Mouse (Mus musculus) 3134 (cell line): ENCODE results near the gene Gipr.
"Not testable (repeated sequence)": the region's sequence is repeated elsewhere in the genome, so short reads cannot be mapped to it uniquely, and the experiment has no call there.

Experiments
- DNase-seq: peaks from one replicate; pipeline ENCODE4 v3.0.0-alpha.2; 2011; ENCODE audit warnings: low spot score; ENCODE audit not compliant: insufficient read length; ENCODE audit errors: extremely low read depth

The Gipr gene

DNA sequence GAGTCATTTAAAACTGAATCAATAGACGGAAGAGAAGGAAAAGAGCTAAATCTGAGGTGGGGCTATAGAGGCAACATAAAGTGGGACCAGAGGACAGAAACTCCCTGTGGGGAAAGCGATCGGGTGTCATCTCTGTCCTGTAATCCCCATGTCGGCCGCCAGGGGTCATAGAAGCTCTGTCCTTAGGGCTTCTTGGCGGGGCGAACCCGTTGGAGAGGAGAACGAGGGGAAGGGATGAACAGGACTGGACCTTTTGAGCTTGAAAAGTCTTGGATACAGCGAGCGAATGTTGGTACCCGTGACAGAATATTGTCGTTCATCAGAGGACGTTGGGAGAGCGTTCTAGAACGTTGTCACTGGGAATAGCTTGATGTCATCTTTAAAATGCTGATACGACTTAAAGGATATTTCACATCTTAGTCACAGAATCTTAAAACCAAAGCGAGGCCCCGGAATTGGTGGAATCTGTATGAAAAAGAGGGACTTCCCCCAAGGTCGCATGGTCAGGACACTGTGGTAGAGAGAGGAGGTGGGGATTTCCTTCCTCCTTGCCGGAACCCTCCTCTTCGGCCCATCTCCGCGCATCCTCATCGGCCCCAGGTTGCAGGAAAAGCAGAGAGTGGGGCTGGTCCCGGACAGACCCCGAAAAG, 12.6 kb upstream of the Gipr start:
- no peak for DNase-seq

GRCm38 (mm10) chr7:19178035-19178434, 12.1 kb upstream of the Gipr start:
- no peak for DNase-seq

- DNase-seq, result no peak
Observed at GRCm38 (mm10) chr7:19177216-19177615, 11.3 kb upstream of the Gipr start.

- no peak for DNase-seq
Observed at GRCm38 (mm10) chr7:19176516-19176947, 10.6 kb upstream of the Gipr start.

- DNase-seq, result no peak
Observed at GRCm38 (mm10) chr7:19175708-19176515, 10.0 kb upstream of the Gipr start, which contains the start of gene Eml2. Gene Eml2 (plus strand): TSS chr7:19176421.

GRCm38 (mm10) chr7:19172874-19173273, 6.9 kb upstream of the Gipr start:
- DNase-seq, result no peak

DNA sequence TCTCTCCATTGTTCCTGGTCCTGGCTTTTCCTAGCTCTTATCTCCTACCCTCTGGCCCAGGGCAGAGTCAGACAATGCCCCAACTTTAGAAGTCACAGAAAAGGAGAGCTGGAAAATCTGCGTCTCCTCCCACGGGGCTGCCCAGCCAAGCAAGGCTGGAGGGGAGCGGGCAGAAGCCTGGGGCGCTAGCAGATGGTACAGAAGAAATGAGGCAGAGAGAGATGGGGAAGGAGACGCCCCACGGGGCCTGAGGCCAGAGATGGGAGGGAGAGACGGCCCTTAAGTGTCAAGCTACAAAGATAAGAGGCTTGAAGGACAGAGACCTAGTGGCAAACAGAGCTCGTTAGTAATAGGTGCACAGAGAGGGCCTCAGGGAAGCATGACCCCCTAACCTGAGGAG, 5.9 kb upstream of the Gipr start:
- no peak for DNase-seq

- no peak for DNase-seq
Observed at GRCm38 (mm10) chr7:19170142-19170541, 4.2 kb upstream of the Gipr start.

GRCm38 (mm10) chr7:19169506-19169905, 3.6 kb upstream of the Gipr start:
- DNase-seq, result no peak

GRCm38 (mm10) chr7:19166990-19167389, 1.1 kb upstream of the Gipr start:
- no peak for DNase-seq

GRCm38 (mm10) chr7:19164978-19165377, 949 bp downstream of the Gipr start:
- DNase-seq, result no peak

- no peak for DNase-seq
Observed at GRCm38 (mm10) chr7:19164189-19164588, 1.7 kb downstream of the Gipr start.

- no peak for DNase-seq
Observed at GRCm38 (mm10) chr7:19163752-19164151, 2.2 kb downstream of the Gipr start.

DNA sequence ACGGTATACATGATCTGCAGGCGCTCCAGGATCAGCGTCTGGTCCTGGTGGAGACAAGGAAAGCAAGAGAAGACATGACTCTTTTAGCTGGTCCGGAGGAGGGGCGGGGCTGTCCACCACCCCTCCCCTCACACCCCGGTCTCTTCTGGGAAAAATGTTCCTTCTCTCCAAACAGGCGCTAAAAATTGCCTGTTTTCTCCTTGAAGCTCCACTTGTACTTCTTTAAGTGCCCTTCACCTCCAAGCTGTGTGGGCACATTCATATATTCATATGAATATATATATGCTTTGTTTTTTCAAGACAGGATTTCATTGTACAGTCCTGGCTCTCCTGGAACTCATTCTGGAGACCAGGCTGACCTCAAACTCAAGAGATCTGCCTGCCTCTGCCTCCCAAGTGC, 3.0 kb downstream of the Gipr start:
- DNase-seq, result no peak

DNA sequence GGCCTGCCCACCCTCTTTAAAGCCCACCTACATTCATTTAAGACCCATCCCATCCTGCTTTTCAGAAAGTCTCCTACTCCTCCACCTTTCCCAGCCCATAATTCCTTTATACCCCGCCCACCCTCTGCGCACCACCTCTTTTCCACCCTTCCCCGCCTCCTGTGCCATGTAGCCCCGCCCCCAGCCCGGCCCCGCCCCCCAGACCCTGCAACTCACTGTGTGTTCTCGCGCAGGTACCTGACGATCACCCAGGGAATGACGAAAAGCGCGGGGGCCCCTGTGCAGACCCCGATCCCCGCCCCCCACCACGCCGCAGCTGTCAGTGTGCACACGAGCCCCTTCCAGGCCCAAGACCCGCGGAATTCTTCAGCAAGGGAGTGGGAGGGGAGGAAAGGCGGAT, 5.8 kb downstream of the Gipr start:
- no peak for DNase-seq

DNA sequence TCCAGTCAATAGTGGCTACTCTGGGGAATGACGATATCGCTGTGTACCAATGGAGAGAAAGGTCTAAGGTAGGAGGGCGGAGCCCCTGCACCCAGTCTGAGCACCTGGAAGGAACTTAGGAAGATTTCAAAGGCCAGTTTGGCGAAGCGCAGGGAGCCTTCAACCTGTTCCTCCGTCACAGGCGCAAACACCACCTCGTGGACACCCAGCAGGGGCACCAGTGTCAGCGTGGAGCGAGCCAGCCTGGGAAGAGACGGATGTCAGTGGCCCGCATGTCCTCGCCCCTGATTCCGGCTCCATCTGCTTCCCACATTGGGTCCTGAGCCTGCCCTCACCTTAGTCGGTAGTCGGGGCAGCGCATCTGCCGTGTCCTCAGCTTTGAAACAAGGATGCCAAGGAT, 6.5 kb downstream of the Gipr start:
- no peak for DNase-seq

DNA sequence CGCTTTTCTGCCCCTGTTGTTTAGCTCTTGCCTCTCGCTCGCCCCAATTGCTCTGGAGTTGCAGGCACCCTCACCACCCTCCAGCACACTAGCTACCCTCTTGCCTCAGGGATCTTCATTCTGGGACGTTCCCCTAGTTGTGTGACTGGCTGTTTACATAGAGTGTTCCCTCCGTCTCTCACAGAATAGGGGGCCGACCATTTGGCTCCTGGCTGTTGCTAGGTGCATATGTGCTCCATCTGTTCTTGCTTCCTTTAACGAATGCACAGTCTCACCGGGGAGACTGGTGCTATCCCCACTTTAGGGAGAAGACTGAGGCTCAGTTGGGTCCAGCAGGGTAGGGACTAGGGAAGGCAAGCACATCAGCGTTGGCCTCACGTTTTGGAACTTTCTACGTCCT, 7.3 kb downstream of the Gipr start:
- no peak for DNase-seq

- DNase-seq, result peak; percentile 87
Observed at GRCm38 (mm10) chr7:19157160-19157800, 8.6 kb downstream of the Gipr start.

DNA sequence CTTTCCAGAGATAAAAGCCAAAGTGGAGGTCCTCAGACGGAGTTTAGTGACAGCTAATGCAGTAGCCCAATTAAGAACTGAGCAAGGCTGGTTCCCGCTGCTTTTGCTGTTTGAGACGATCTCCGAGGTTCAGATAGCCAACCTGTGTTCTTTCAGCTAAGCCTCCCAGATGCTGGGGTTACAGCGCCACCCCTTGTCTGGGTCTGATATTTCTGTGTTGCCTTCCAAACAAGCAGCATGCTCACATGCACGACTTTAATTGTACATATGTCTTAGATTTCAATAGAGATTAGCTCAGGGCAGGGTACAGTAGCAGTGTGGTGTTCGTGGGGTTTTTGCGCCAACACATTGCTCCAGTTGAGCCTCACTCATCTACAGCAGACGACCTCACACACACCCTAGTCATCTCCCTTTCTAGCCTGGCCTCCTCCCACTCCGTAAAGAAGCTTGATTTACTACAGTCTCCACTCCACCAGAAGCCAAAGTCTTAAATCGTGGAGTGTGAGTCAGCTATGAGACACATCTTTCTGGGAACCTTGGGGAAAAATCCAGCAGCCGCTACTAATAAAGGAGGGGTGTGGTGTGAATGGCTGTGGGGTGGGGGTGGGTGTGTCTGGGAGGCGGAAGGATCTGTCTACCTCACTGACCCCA, 10.0 kb downstream of the Gipr start:
- DNase-seq, result peak; percentile 68

GRCm38 (mm10) chr7:19154796-19155195, 11.1 kb downstream of the Gipr start:
- no peak for DNase-seq

DNA sequence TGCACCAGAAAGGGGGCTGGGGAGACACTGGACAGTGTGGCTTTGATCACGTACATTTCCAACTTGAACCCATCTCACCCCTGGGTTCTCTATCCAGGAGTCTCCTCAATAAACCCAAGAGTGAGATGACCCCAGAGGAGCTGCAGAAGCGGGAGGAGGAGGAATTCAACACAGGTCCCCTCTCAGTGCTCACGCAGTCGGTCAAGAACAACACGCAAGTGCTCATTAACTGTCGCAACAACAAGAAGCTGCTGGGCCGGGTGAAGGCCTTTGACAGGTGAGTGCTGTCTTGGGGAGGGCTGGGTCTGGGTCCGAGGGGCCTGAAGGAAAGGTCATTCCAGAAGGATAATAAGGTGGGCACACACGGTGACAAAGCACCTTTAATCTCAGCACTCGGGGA, 14.8 kb downstream of the Gipr start:
- not testable (repeated sequence) for DNase-seq
